Mouse (Mus musculus): ENCODE data around the gene Psmd8.

GRCm38 (mm10) chr7:29124970-29125369, 55.5 kb downstream of the Psmd8 start, which contains the start of gene Ryr1:
- TF ChIP-seq CTCF (IDR thresholded peaks at IDR 0.05; ENCODE audit: low read depth, low read length) (no peak), POLR2A (IDR thresholded peaks at IDR 0.05; ENCODE audit: insufficient read depth, low read length) (peak; percentile 77)
